Mouse (Mus musculus): ENCODE measurements at regions not wholly inside any gene's neighbourhood (a gene's known extent, or its start where the extent isn't known, plus 50 kb on each side); places are given as distances from the start of the nearest gene placed in this dataset.

DNA sequence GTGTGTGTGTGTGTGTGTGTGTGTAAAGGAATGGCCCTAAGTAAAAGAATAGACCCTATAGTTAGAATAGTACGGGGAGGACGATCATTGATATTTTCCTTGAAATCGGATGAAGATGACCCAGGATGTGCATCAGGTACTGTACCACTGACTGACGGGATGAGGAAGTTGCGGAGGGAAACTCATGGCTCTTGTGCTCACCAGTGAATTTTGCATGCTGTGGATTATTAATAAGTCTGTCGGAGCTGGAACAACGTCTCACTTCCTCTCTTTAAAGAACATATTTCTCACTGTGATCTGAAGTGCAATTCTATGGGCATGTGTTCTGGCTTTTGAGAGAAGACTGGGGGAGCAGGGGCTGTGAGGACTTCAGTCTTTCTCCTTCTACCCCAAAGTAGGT lies 218.8 kb upstream of the Tbc1d5 start:
- DNase-seq (ENCODE audit: low spot score): no peak

- DNase-seq (ENCODE audit: low spot score): no peak
Observed at GRCm38 (mm10) chr17:51393771-51394221, 214.6 kb upstream of the Tbc1d5 start.

DNA sequence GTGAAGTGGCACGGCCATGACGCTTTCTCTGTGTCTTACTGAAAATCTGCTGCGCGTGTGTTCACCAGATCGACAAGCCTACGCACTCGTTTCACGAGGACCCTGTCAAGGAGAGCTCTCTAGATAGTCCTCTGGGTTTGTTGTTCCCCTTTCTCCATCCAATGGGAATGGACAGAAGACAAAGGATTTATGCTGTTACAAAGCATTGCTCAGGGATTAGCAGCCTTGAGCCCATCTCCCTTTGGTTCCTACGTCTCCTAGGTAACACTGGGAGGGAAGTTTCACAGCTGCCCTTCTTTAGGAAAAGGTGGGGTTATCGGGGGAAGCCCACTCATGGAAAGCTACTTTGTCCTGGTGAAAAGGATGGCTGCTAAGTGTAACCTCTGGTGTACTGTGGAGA lies 212.7 kb upstream of the Tbc1d5 start:
- no peak for DNase-seq (ENCODE audit: low spot score)

DNA sequence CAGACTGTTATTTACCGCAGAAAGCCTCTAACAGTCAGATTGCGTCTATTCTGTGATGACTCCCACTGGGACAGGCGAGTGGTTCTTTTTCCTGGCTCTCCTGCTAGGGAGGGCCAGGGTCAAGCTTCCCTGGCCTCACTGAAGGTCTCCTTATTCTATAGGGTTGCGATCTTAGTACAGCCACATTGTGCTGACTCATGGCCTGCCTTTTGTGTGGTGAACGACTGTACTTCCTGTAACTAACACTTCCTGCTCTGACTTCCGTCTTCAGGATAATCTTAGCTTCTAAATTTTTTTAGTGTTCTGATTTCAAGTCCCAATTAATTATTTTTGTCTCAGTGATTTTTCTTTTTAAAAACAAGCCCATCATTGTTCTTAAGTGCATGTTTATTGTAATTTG lies 203.4 kb upstream of the Tbc1d5 start:
- no peak for DNase-seq (ENCODE audit: low spot score)

DNA sequence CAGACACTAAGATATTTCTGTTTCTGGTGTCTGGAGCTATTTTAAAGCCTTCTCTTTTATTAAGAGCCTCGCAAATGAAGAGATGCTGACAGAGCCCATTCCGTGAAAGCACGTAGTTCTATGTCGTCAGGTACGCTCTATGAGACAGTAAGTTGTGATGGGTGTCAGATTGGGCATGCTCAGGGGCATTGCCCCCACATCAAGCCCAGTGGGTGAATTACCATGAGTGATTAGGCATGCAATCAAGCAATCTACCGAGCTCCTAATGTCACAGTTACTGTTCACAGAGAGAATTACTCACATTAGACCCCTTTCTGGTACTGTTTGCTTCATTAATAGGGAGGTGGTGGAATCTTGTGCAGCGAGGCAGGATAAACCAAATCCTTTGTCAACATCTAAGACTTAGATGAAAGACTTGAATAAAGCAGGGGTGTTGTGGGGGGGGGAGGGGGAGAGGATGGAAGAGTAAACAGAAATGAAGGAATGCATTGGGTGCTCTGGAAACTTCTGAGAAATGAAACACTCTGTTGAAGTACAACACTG lies 192.9 kb upstream of the Tbc1d5 start:
- DNase-seq (ENCODE audit: low spot score): no peak

DNA sequence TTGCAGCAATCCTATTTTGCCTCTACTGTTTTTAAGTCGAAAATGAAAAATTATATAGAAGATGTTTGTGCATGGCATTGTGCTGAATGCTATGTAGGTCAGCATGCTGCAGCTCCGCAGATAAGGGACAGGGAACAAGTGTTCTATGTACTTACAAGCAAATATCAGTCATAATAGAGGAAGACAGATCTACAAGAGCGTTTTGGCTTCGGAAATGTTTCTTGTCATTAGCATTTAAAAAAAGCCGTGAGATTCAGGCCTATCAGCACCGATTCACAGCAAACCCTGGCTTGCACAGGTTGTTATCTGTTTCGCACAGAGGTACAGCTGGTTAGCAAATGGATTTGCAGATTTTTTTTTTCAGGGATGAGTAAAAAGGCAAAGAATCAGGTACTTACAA lies 191.8 kb upstream of the Tbc1d5 start:
- no peak for DNase-seq (ENCODE audit: low spot score)

DNA sequence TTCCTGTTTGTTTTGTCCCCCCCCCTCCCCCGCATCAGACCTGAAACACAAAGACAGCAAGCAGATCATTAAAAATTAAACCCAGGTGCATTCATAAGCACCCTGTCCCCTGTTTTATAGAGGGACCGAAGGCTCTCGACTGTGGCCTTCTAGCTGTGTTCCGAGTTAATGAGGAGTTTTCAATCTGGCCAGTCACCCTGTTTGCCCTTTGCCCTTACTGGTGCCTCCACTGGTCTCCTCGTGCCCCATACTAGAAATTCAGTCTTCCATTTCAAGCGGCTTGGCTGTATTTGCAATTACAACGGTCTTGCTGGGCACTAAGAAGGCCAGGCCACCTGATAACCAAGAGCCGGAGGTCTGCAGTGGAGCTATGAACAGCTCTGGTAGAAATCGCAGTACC lies 190.9 kb upstream of the Tbc1d5 start:
- DNase-seq (ENCODE audit: low spot score): no peak

- DNase-seq (ENCODE audit: low spot score): no peak
Observed at GRCm38 (mm10) chr17:51362801-51363200, 183.6 kb upstream of the Tbc1d5 start.

- no peak for DNase-seq (ENCODE audit: low spot score)
Observed at GRCm38 (mm10) chr17:51362271-51362670, 183.1 kb upstream of the Tbc1d5 start.

DNA sequence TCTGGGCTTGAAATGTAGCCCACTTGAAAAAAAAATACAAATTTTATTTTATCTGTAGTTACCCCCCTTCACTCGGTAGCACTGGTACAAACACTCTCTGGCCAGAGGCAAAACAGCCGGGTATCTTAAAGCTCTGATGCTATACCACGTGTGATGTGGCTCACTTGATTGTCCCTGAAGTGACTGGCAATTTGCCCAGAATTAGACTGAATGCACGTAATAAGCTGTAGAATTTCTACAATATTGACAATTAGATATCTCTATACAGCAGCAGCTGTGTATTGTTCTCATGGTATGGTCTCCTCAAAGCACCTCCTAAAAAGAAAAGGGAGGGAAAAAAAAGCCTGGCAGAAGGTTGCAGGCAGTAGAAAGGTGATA lies 179.2 kb upstream of the Tbc1d5 start:
- DNase-seq (ENCODE audit: low spot score): no peak

- DNase-seq (ENCODE audit: low spot score): no peak
Observed at GRCm38 (mm10) chr17:51357690-51358361, 178.7 kb upstream of the Tbc1d5 start.

- DNase-seq (ENCODE audit: low spot score): no peak
Observed at GRCm38 (mm10) chr17:51356447-51356846, 177.3 kb upstream of the Tbc1d5 start.

DNA sequence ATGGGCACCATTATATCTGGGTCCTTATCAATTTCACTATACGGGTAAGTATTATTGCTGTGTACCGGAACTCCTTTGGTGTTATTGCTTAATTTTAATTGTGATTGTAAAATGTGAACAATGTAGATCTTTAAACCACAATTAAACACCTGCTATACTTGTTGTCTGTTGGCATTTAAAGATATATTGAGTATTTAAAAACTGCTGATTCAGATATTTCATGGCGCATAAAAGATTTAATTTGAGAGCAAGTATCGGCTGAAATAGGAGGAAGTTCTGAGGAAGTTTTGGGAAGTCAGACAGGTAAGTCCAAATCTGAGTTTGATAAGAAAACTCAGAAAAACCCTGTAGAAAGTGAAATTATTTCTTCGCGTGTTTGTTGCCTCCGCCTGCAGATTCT lies 142.7 kb upstream of the Tbc1d5 start:
- no peak for DNase-seq (ENCODE audit: low spot score)

DNA sequence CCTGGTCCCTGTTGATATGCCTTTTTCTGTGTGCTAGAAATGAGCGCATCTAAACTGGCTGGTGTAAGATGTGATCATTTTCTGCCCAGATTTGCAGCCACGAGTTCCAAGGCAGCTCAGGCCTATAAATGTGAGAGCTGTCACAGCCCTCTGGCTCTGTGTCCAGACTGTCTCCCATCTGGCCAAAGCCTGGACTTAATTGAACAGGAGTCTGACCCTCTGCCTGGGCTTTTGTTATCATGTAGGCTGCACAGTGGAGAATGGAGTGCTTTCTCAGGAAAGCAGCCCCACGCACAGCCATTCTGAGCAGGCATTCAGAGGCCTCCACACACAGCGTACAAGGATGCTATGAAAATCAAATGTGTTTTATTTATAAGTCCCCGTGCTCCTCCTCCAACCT lies 141.9 kb upstream of the Tbc1d5 start:
- DNase-seq (ENCODE audit: low spot score): no peak

- no peak for DNase-seq (ENCODE audit: low spot score)
Observed at GRCm38 (mm10) chr17:51304964-51305363, 125.8 kb upstream of the Tbc1d5 start.

- no peak for DNase-seq (ENCODE audit: low spot score)
Observed at GRCm38 (mm10) chr17:51290741-51291140, 111.6 kb upstream of the Tbc1d5 start.

DNA sequence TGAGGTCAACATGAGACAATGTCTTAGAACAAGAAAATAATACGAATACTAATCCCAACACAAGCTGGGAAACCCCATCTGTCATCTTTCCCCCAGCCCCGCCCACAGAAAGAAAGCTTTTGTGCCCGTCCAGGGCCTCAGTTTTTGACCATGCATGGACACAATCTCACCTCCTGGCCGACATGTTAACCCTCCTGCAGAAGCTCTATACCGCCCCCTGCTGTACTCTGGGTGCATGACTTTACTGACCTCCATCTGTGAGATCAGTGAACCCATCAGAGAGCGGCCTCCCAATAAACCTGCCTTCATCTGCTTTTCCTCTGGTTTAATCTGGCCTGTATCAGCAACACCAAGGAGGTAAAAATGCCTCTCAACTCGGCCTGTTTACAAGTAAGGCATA lies 109.6 kb upstream of the Tbc1d5 start:
- no peak for DNase-seq (ENCODE audit: low spot score)

GRCm38 (mm10) chr17:51287878-51288277 lies 108.7 kb upstream of the Tbc1d5 start:
- no peak for DNase-seq (ENCODE audit: low spot score)

GRCm38 (mm10) chr17:51285362-51285761 lies 106.2 kb upstream of the Tbc1d5 start:
- DNase-seq (ENCODE audit: low spot score): no peak

GRCm38 (mm10) chr17:51278771-51279170 lies 99.6 kb upstream of the Tbc1d5 start:
- no peak for DNase-seq (ENCODE audit: low spot score)

DNA sequence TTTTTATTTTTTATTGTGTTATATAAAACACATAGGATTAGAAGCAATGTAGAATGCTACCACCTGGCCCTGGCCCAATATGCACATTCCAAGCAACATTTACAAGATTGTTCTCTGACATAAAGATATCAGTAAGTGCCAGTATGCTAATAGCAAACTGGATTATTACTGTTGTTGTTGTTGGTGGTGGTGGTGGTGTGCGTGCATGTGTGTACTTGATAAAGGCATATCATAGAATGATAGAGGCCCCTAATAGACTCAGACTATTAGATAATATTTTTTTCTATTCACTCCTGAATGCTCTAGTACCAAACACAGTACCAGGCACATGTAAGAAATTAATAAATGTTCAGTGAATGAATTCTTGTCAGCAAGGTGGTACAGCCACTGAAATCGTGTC lies 98.9 kb upstream of the Tbc1d5 start:
- DNase-seq (ENCODE audit: low spot score): no peak

DNA sequence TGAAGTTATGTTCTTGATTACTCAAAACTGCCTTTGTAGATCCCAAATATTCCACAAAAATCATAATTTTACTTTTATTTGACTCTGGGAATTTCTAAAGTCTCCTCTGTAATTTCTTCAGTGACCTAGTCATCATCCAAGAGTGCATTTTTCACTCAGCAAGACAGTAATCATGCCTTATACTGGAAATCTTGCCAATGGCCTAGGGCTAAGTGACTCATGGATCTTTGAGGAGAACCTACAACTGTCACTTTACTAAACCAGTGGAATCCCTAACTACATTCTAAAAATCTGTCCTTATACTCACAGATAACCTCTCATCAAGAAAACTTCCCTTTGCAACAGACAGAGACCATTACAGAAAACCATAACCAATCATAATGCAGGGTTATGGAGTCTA lies 98.0 kb upstream of the Tbc1d5 start:
- no peak for DNase-seq (ENCODE audit: low spot score)

- DNase-seq (ENCODE audit: low spot score): no peak
Observed at GRCm38 (mm10) chr17:51272025-51272424, 92.9 kb upstream of the Tbc1d5 start.

DNA sequence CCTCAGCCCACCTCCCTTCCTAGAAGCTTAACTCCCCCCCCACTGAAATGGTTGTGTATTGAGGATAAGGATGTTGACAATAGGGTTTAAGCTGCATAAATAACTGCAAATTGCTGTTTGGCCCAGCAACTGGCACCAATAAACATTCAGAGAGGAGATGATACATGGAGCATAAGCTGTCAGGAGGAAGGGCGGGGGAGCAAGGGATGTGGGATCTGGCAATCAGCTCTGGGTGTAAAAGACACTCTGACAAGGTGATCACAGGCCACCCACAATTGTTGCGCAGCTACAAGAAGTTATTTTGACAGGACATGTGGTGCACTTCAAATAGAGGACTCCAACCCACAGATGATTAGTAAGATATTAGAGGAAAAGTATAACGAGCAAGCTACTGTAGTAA lies 83.8 kb upstream of the Tbc1d5 start:
- DNase-seq (ENCODE audit: low spot score): no peak

Measured in spleen, adult 12 weeks (tissue).